ENCODE assay signal across 10 mouse cellular contexts in genomic region chr17:72076306-72076921, GRCm38 (mm10).
A peak's percentile ranks its signal among the peaks of the same experiment; 100 is the strongest.
DNase-seq lines count a peak whose midpoint lies in the region; ATAC-seq lines count a peak whose summit lies in the region.
"Had no signal": no experiment of that assay in that cellular context is flagged by ENCODE, and none has a peak within 500 bp of the region (broad histone marks: within the 10 kb centered on the region; RNA-seq: fewer than 3 reads in every experiment).

No protein-coding gene starts in this region.

- H3K9me3 ChIP-seq in kidney, embryonic 16.5 days (ENCODE audit: low read length) = no peaks in the 10 kb centered on the region
- H3K9me3 ChIP-seq in hindbrain, embryonic 15.5 days = no peaks in the 10 kb centered on the region
- no peaks in the 10 kb centered on the region for H3K9me3 ChIP-seq in neural tube, embryonic 12.5 days

- peak; percentile 73; the same call in 1 of the 2 replicates for ATAC-seq in kidney, embryonic 16.5 days (ENCODE audit: low FRiP score, low TSS enrichment)
- peak; percentile 77; the same call in 1 of the 2 replicates for ATAC-seq in hindbrain, embryonic 15.5 days (ENCODE audit: low FRiP score, low read depth)
- no peak for ATAC-seq in neural tube, embryonic 12.5 days (ENCODE audit: low FRiP score, low read depth)
- ATAC-seq in CD4-positive, CD25-positive, alpha-beta regulatory T cell, adult 4 months = no peak
- ATAC-seq in erythroblast, adult 5-6 weeks (replicated peaks; ENCODE audit: low FRiP score, poor library complexity, severe bottlenecking) = no peak
- ATAC-seq: liver, embryonic 12.5 days had no signal

- no peak overlapping the region for H3K27ac ChIP-seq in kidney, embryonic 16.5 days (ENCODE audit: low read length)
- H3K27ac ChIP-seq in hindbrain, embryonic 15.5 days (replicated peaks) = no peak overlapping the region
- H3K27ac ChIP-seq in neural tube, embryonic 12.5 days = no peak overlapping the region
- H3K27ac ChIP-seq: liver, embryonic 12.5 days had no signal

- 21% methylated on average over 12 of the region's 12 CpGs for WGBS in kidney, embryonic 16.5 days
- WGBS in hindbrain, embryonic 15.5 days = 10% methylated on average over 12 of the region's 12 CpGs
- 38% methylated on average over 12 of the region's 12 CpGs for WGBS in neural tube, embryonic 12.5 days

- H3K4me2 ChIP-seq in kidney, embryonic 16.5 days (replicated peaks; ENCODE audit: low read depth, low read length) = 0 out of 2 replicates have a peak overlapping the region, but pooled peaks have one; percentile 8
- no peak overlapping the region for H3K4me2 ChIP-seq in hindbrain, embryonic 15.5 days
- H3K4me2 ChIP-seq in neural tube, embryonic 12.5 days (replicated peaks) = 0 out of 2 replicates have a peak overlapping the region, but pooled peaks have one; percentile 24
- H3K4me2 ChIP-seq: liver, embryonic 12.5 days had no signal

- H3K36me3 ChIP-seq in kidney, embryonic 16.5 days (ENCODE audit: insufficient read depth, low read length) = no peaks in the 10 kb centered on the region
- no peaks in the 10 kb centered on the region for H3K36me3 ChIP-seq in hindbrain, embryonic 15.5 days
- H3K36me3 ChIP-seq in neural tube, embryonic 12.5 days = no peaks in the 10 kb centered on the region
- H3K36me3 ChIP-seq: liver, embryonic 12.5 days had no signal

- H3K27me3 ChIP-seq in kidney, embryonic 16.5 days (ENCODE audit: insufficient read depth, low read length) = no peaks in the 10 kb centered on the region
- H3K27me3 ChIP-seq in hindbrain, embryonic 15.5 days = no peaks in the 10 kb centered on the region
- H3K27me3 ChIP-seq in neural tube, embryonic 12.5 days (replicated peaks) = no peaks in the 10 kb centered on the region
- H3K27me3 ChIP-seq: liver, embryonic 12.5 days had no signal

- H3K9ac ChIP-seq in kidney, embryonic 16.5 days (replicated peaks; ENCODE audit: low read length) = no peak overlapping the region
- H3K9ac ChIP-seq in hindbrain, embryonic 15.5 days = no peak overlapping the region
- no peak overlapping the region for H3K9ac ChIP-seq in neural tube, embryonic 12.5 days
- H3K9ac ChIP-seq: liver, embryonic 12.5 days had no signal

- peaks cover 6% of the 10 kb centered on the region for H3K4me1 ChIP-seq in kidney, embryonic 16.5 days (ENCODE audit: insufficient read depth, low read length)
- H3K4me1 ChIP-seq in hindbrain, embryonic 15.5 days (replicated peaks) = 0 out of 2 replicates have a peak, but pooled peaks cover 5% of the 10 kb centered on the region
- H3K4me1 ChIP-seq in neural tube, embryonic 12.5 days = peaks cover 5% of the 10 kb centered on the region; the same call in 1 of the 2 replicates
- H3K4me1 ChIP-seq: liver, embryonic 12.5 days had no signal

- no peak for DNase-seq in kidney, adult 8-10 months
- peak; percentile 42 for DNase-seq in embryo, embryonic 11 days
- no peak for DNase-seq in adrenal gland, adult 8-10 months
- DNase-seq: cerebellum, adult 11-12 months had no signal

- H3K4me3 ChIP-seq in kidney, embryonic 16.5 days (ENCODE audit: low read length) = no peak overlapping the region
- no peak overlapping the region for H3K4me3 ChIP-seq in hindbrain, embryonic 15.5 days
- no peak overlapping the region for H3K4me3 ChIP-seq in neural tube, embryonic 12.5 days
- H3K4me3 ChIP-seq: liver, embryonic 12.5 days had no signal

Comparison
In these comparisons a context has a peak if more than half of its experiments do, and no peak if none do; other contexts are left out.
1. ATAC-seq: peak in kidney, embryonic 16.5 days (single experiment) and hindbrain, embryonic 15.5 days (single experiment); none in neural tube, embryonic 12.5 days (single experiment), CD4-positive, CD25-positive, alpha-beta regulatory T cell, adult 4 months (single experiment) and erythroblast, adult 5-6 weeks (single experiment).